Mouse (Mus musculus) lung, postnatal 4 days (tissue): Measurements from ENCODE around the gene Rps12.
"Not testable (repeated sequence)": the region's sequence is repeated elsewhere in the genome, so short reads cannot be mapped to it uniquely, and the experiment has no call there.

Experiments used
- DNase-seq, 2 experiments: peaks; one replicate each; pipeline ENCODE4 v3.0.0; 2021

Gene Rps12

GRCm38 (mm10) chr10:23787062-23787821 is at the start of gene Rps12:
Gene Rps12, minus strand, starts transcription at chr10:23787275.
- peak; percentile 99 for DNase-seq

GRCm38 (mm10) chr10:23836003-23836964 is 49.2 kb upstream of the Rps12 start:
- no peak for DNase-seq

GRCm38 (mm10) chr10:23826516-23826915 is 39.4 kb upstream of the Rps12 start:
- DNase-seq, result no peak

GRCm38 (mm10) chr10:23816241-23816640 is 29.2 kb upstream of the Rps12 start:
- no peak for DNase-seq

GRCm38 (mm10) chr10:23815168-23815567 is 28.1 kb upstream of the Rps12 start:
- DNase-seq, result peak; percentile 30 to 80

GRCm38 (mm10) chr10:23812852-23813766 is 26.0 kb upstream of the Rps12 start:
- DNase-seq, result no peak

GRCm38 (mm10) chr10:23812438-23812759 is 25.3 kb upstream of the Rps12 start:
- no peak for DNase-seq

GRCm38 (mm10) chr10:23811635-23812437 is 24.8 kb upstream of the Rps12 start:
- peak; percentile 22 to 73 for DNase-seq

- no peak for DNase-seq
Observed at GRCm38 (mm10) chr10:23806201-23806600, 19.1 kb upstream of the Rps12 start.

- DNase-seq, result no peak
Observed at GRCm38 (mm10) chr10:23804665-23805064, 17.6 kb upstream of the Rps12 start.

GRCm38 (mm10) chr10:23802911-23803310 is 15.8 kb upstream of the Rps12 start:
- DNase-seq, result no peak

GRCm38 (mm10) chr10:23799933-23800332 is 12.9 kb upstream of the Rps12 start:
- DNase-seq, result no peak

GRCm38 (mm10) chr10:23798142-23798541 is 11.1 kb upstream of the Rps12 start:
- no peak for DNase-seq

- DNase-seq, result no peak
Observed at GRCm38 (mm10) chr10:23797606-23798005, 10.5 kb upstream of the Rps12 start.

GRCm38 (mm10) chr10:23796551-23797503 is 9.8 kb upstream of the Rps12 start, which contains the start of gene Slc18b1:
Gene Slc18b1, plus strand, starts transcription at chr10:23796986.
- DNase-seq, result peak; percentile 53 to 60

- no peak for DNase-seq
Observed at GRCm38 (mm10) chr10:23795871-23796520, 8.9 kb upstream of the Rps12 start.

- DNase-seq, result no peak
Observed at GRCm38 (mm10) chr10:23788056-23788600, 1.1 kb upstream of the Rps12 start.

GRCm38 (mm10) chr10:23786631-23787038 is 440 bp downstream of the Rps12 start:
- DNase-seq, result not testable (repeated sequence)

- DNase-seq, result no peak
Observed at GRCm38 (mm10) chr10:23786040-23786439, 1.0 kb downstream of the Rps12 start.

- DNase-seq, result not testable (repeated sequence)
Observed at GRCm38 (mm10) chr10:23785599-23785998, 1.5 kb downstream of the Rps12 start.
